Mouse (Mus musculus): ENCODE measurements around the gene Mfsd5. TPM values are rescaled to one million over a fixed set of nuclear protein-coding genes. Genes with fewer than 3 reads are reported as not detected.

The Mfsd5 gene
- total and polyA plus RNA-seq, 3 experiments: 56.3 to 115 (median 83.6) TPM

- H3K4me1 ChIP-seq (ENCODE audit: control insufficient read depth in 1 of 2, insufficient read depth in 2 of 2, low read length in 2 of 2): peaks cover 0 to 3% of the 10 kb centered on the region in 2 experiments; a peak in 2 of 4 replicates
- H3K9me3 ChIP-seq (replicated peaks; ENCODE audit: insufficient read depth, low read length): no peaks in the 10 kb centered on the region
- no peak overlapping the region for H3K27ac ChIP-seq (ENCODE audit: control insufficient read depth, low read depth, low read length)
- peaks cover 66 to 74% of the 10 kb centered on the region in 2 experiments for H3K27me3 ChIP-seq (ENCODE audit: control insufficient read depth in 1 of 2, insufficient read depth in 2 of 2, low read length in 2 of 2)
- H3K4me3 ChIP-seq (ENCODE audit: control insufficient read depth in 1 of 2, insufficient read depth in 1 of 2, low read depth in 2 of 2, low read length in 2 of 2): no peak overlapping the region
- no peak for DNase-seq (ENCODE audit: low read depth, low spot score)
- no peaks in the 10 kb centered on the region for H3K79me2 ChIP-seq (ENCODE audit: control insufficient read depth, insufficient read depth, low read length, poor library complexity)
- H3K9ac ChIP-seq (ENCODE audit: control insufficient read depth, low read depth, low read length, poor library complexity, severe bottlenecking): no peak overlapping the region
- no peak for TF ChIP-seq POLR2AphosphoS5 (IDR thresholded peaks at IDR 0.05; ENCODE audit: borderline replicate concordance, low read depth, low read length)
- TF ChIP-seq MAZ (IDR thresholded peaks at IDR 0.05; ENCODE audit: low read depth, low read length): 0 out of 2 replicates have a peak, but pooled peaks have one; percentile 28
- TF ChIP-seq USF2 (IDR thresholded peaks at IDR 0.05; ENCODE audit: borderline replicate concordance in 1 of 2, insufficient read depth in 1 of 2, low read depth in 1 of 2, low read length in 2 of 2): no peak
- no peaks in the 10 kb centered on the region for H3K36me3 ChIP-seq (ENCODE audit: control insufficient read depth in 1 of 2, insufficient read depth in 2 of 2, low read length in 2 of 2)
Measured at GRCm38 (mm10) chr15:102258076-102258470, 21.2 kb upstream of the Mfsd5 start.

GRCm38 (mm10) chr15:102258581-102259253, 20.5 kb upstream of the Mfsd5 start:
- TF ChIP-seq CHD1 (IDR thresholded peaks at IDR 0.05; ENCODE audit: low read depth, low read length): no peak
- no peak for TF ChIP-seq ZNF384 (IDR thresholded peaks at IDR 0.05; ENCODE audit: low read depth, low read length)
- no peak for TF ChIP-seq BHLHE40 (IDR thresholded peaks at IDR 0.05; ENCODE audit: borderline replicate concordance, low read depth, low read length)
- TF ChIP-seq TCF12 (IDR thresholded peaks at IDR 0.05; ENCODE audit: low read depth, low read length): no peak
- TF ChIP-seq MXI1 (IDR thresholded peaks at IDR 0.05; ENCODE audit: low read depth, low read length): no peak
- no peak for TF ChIP-seq MYB (IDR thresholded peaks at IDR 0.05; ENCODE audit: low read depth, low read length)
- TF ChIP-seq E2F4 (IDR thresholded peaks at IDR 0.05; ENCODE audit: borderline replicate concordance, low read depth, low read length): no peak
- TF ChIP-seq GABPA (IDR thresholded peaks at IDR 0.05; ENCODE audit: low read depth, low read length): no peak
- no peak for TF ChIP-seq MAZ (IDR thresholded peaks at IDR 0.05; ENCODE audit: low read depth, low read length)
- no peak for TF ChIP-seq UBTF (IDR thresholded peaks at IDR 0.05; ENCODE audit: borderline replicate concordance, insufficient read depth, low read depth, low read length)
- no peak for TF ChIP-seq CHD2 (IDR thresholded peaks at IDR 0.05; ENCODE audit: low read length)
- TF ChIP-seq GATA1 (IDR thresholded peaks at IDR 0.05; ENCODE audit: low read depth, low read length): no peak
- no peak for TF ChIP-seq POLR2AphosphoS5 (IDR thresholded peaks at IDR 0.05; ENCODE audit: borderline replicate concordance, low read depth, low read length)
- TF ChIP-seq HCFC1 (IDR thresholded peaks at IDR 0.05; ENCODE audit: low read depth, low read length): no peak
- no peak for TF ChIP-seq ZKSCAN1 (IDR thresholded peaks at IDR 0.05; ENCODE audit: low read depth, low read length)
- TF ChIP-seq TBP (IDR thresholded peaks at IDR 0.05; ENCODE audit: low read depth, low read length): no peak
- no peak for TF ChIP-seq SMC3 (IDR thresholded peaks at IDR 0.05; ENCODE audit: low read depth, low read length)
- TF ChIP-seq NRF1 (IDR thresholded peaks at IDR 0.05; ENCODE audit: insufficient read depth, low read depth, low read length, poor library complexity, severe bottlenecking): no peak
- no peak for TF ChIP-seq ETS1 (IDR thresholded peaks at IDR 0.05; ENCODE audit: low read depth, low read length)
- no peak for TF ChIP-seq USF1 (IDR thresholded peaks at IDR 0.05; ENCODE audit: low read depth, low read length)
- H3K79me2 ChIP-seq (ENCODE audit: control insufficient read depth, insufficient read depth, low read length, poor library complexity): no peaks in the 10 kb centered on the region
- H3K27me3 ChIP-seq (ENCODE audit: control insufficient read depth in 1 of 2, insufficient read depth in 2 of 2, low read length in 2 of 2): peaks cover 64 to 69% of the 10 kb centered on the region in 2 experiments

More at GRCm38 (mm10) chr15:102258581-102259253, 20.5 kb upstream of the Mfsd5 start:
- DNase-seq (ENCODE audit: low read depth, low spot score): no peak
- Histone ChIP-seq H3K36me3 (ENCODE audit: control insufficient read depth in 1 of 2, insufficient read depth in 2 of 2, low read length in 2 of 2) (no peaks in the 10 kb centered on the region), H3K27ac (ENCODE audit: control insufficient read depth, low read depth, low read length) (no peak overlapping the region), H3K9ac (ENCODE audit: control insufficient read depth, low read depth, low read length, poor library complexity, severe bottlenecking) (no peak overlapping the region), H3K4me1 (ENCODE audit: control insufficient read depth in 1 of 2, insufficient read depth in 2 of 2, low read length in 2 of 2) (peaks cover 0 to 3% of the 10 kb centered on the region in 2 experiments; a peak in 2 of 4 replicates), H3K4me3 (ENCODE audit: control insufficient read depth in 1 of 2, insufficient read depth in 1 of 2, low read depth in 2 of 2, low read length in 2 of 2) (no peak overlapping the region), H3K9me3 (replicated peaks; ENCODE audit: insufficient read depth, low read length) (no peaks in the 10 kb centered on the region)

Measured in MEL (cell line).